Mouse (Mus musculus) embryo, embryonic 10 days (tissue): ENCODE data around the gene Tpm3-rs7.
"Not testable (repeated sequence)": the region's sequence is repeated elsewhere in the genome, so short reads cannot be mapped to it uniquely, and the experiment has no call there.

Source experiments
- DNase-seq: peaks from one replicate; pipeline ENCODE4 v3.0.0-alpha.2; 2015; ENCODE audit warnings: low spot score

Tpm3-rs7 gene

GRCm38 (mm10) chr14:113314499-113314898 lies at the start of gene Tpm3-rs7:
Gene Tpm3-rs7, plus strand, starts transcription at chr14:113314608.
- not testable (repeated sequence) for DNase-seq

- DNase-seq: no peak
Observed at GRCm38 (mm10) chr14:113317023-113317422, 2.6 kb downstream of the Tpm3-rs7 start.

GRCm38 (mm10) chr14:113363361-113363760 lies 49.0 kb downstream of the Tpm3-rs7 start:
- DNase-seq: no peak
